Mouse (Mus musculus): ENCODE results near the gene 2410137M14Rik. TPM values are rescaled to one million over a fixed set of nuclear protein-coding genes. Genes with fewer than 3 reads are reported as not detected.
A peak's percentile ranks its signal among the peaks of the same experiment; 100 is the strongest.

The 2410137M14Rik gene
- polyA plus RNA-seq, 1 experiment from 2014 or later = not detected

- Histone ChIP-seq H3K27me3 (replicated peaks; ENCODE audit: control insufficient read depth, insufficient read depth, low read length) (no peaks in the 10 kb centered on the region), H3K4me1 (replicated peaks; ENCODE audit: control insufficient read depth, insufficient read depth, low read length) (peaks cover 4% of the 10 kb centered on the region; the same call in 1 of the 2 replicates), H3K9me3 (ENCODE audit: control insufficient read depth) (no peaks in the 10 kb centered on the region), H3K9ac (ENCODE audit: low read depth, low read length) (no peak overlapping the region), H3K36me3 (ENCODE audit: control insufficient read depth, insufficient read depth) (peaks cover 23% of the 10 kb centered on the region), H3K4me3 (ENCODE audit: low read depth, low read length) (no peak overlapping the region), H3K4me2 (replicated peaks; ENCODE audit: low read depth) (no peak overlapping the region), H3K27ac (ENCODE audit: low read depth, low read length) (no peak overlapping the region)
- no peak for ATAC-seq
- TF ChIP-seq CTCF (IDR thresholded peaks at IDR 0.05; ENCODE audit: low read depth) = no peak
- 97% methylated on average over 1 of the region's 1 CpGs for WGBS
Observed at GRCm38 (mm10) chr17:36953062-36953461, 28.0 kb downstream of the 2410137M14Rik start.

DNA sequence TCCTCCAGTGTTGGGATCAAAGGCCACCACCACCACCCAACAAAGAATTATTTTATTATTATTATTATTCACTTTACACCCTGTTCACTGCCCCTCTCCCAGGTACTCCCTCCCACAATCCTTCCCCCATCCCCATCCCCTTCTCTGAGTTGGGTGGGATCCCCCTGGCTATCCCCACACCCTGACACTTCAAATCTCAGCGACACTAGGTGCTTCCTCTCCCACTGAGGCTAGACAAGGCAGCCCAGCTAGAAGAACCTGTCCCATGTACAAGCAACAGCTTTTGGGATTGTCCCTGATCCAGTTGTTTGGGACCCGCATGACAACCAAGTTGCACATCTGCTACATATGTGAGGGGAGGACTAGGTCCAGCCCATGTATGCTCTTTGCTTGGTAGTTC is 28.4 kb downstream of the 2410137M14Rik start:
- Histone ChIP-seq H3K27ac (ENCODE audit: low read depth, low read length) (no peak overlapping the region), H3K4me1 (replicated peaks; ENCODE audit: control insufficient read depth, insufficient read depth, low read length) (peaks cover 3% of the 10 kb centered on the region; the same call in 1 of the 2 replicates), H3K9ac (ENCODE audit: low read depth, low read length) (no peak overlapping the region), H3K36me3 (ENCODE audit: control insufficient read depth, insufficient read depth) (peaks cover 23% of the 10 kb centered on the region), H3K27me3 (replicated peaks; ENCODE audit: control insufficient read depth, insufficient read depth, low read length) (no peaks in the 10 kb centered on the region), H3K4me2 (replicated peaks; ENCODE audit: low read depth) (no peak overlapping the region), H3K4me3 (ENCODE audit: low read depth, low read length) (no peak overlapping the region), H3K9me3 (ENCODE audit: control insufficient read depth) (no peaks in the 10 kb centered on the region)
- ATAC-seq = no peak
- 88% methylated on average over 2 of the region's 2 CpGs for WGBS
- no peak for TF ChIP-seq CTCF (IDR thresholded peaks at IDR 0.05; ENCODE audit: low read depth)

DNA sequence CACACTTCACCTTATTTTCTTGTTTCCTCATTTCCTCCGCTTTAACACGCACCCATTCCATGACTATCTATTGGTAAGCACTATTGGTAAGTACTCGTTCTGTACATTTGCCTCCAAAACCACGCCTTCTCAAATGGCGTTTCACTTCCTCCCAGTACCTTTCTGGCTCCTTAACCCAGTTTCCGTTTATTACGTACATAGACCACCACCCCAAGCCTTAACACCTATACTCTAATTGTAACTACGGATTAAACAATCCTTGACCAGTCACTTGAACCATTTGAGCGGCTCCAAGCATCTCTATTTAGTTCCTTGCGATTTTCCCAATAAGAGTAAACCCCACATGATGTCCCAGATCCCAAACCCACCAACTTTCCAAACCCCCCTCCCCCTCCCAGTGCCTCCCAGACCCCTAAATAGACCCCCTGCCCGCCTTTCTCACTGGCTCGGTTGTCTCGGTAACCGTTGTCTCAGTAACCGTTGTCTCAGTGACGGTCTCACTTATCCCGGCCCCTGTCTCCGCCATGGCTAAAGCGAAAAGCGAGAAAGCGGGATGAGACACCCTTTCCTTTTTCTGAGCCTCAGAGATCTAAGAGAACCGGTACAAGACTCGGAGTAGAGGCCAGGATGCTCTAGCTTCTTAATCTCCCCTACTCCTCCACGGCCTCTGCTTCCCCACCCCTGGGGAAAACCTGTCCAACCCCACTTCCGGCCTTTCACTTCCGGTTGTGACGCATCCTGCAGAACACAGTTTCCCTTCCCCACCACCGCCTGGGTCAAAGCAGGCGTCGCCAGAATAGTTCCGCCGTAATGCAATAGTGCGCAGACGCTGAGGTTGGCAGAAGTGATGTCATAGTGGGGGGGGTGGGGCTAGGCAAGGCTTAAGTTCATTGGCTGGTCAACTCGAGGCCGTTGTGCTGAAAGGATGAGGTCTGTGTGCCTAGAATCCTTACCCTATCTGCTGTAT is 29.8 kb downstream of the 2410137M14Rik start, which contains the start of gene Ppp1r11:
TSS of gene Ppp1r11 (minus strand) at position 761 of the 967 bp plus-strand sequence.
- Histone ChIP-seq H3K4me3 (ENCODE audit: low read depth, low read length) (peak within 1 kb of the TSS; percentile 76), H3K4me1 (replicated peaks; ENCODE audit: control insufficient read depth, insufficient read depth, low read length) (no peaks in the 10 kb centered on the region), H3K27ac (ENCODE audit: low read depth, low read length) (peak within 1 kb of the TSS; percentile 70; the same call in 1 of the 2 replicates), H3K9me3 (ENCODE audit: control insufficient read depth) (no peaks in the 10 kb centered on the region), H3K4me2 (replicated peaks; ENCODE audit: low read depth) (peak within 1 kb of the TSS; percentile 71), H3K36me3 (ENCODE audit: control insufficient read depth, insufficient read depth) (peaks cover 23% of the 10 kb centered on the region), H3K9ac (ENCODE audit: low read depth, low read length) (peak within 1 kb of the TSS; percentile 61), H3K27me3 (replicated peaks; ENCODE audit: control insufficient read depth, insufficient read depth, low read length) (no peaks in the 10 kb centered on the region)
- WGBS = 2% methylated on average over 36 of the region's 36 CpGs
- peak; percentile 98 for ATAC-seq
- TF ChIP-seq CTCF (IDR thresholded peaks at IDR 0.05; ENCODE audit: low read depth) = 0 out of 2 replicates have a peak, but pooled peaks have one; percentile 7

GRCm38 (mm10) chr17:36949265-36949664 is 31.8 kb downstream of the 2410137M14Rik start:
- H3K27me3 ChIP-seq (replicated peaks; ENCODE audit: control insufficient read depth, insufficient read depth, low read length) = 0 out of 2 replicates have a peak, but pooled peaks cover 14% of the 10 kb centered on the region
- H3K4me3 ChIP-seq (ENCODE audit: low read depth, low read length) = no peak overlapping the region
- no peaks in the 10 kb centered on the region for H3K9me3 ChIP-seq (ENCODE audit: control insufficient read depth)
- peaks cover 17% of the 10 kb centered on the region for H3K36me3 ChIP-seq (ENCODE audit: control insufficient read depth, insufficient read depth)
- 91% methylated on average over 8 of the region's 8 CpGs for WGBS
- no peak overlapping the region for H3K9ac ChIP-seq (ENCODE audit: low read depth, low read length)
- H3K4me2 ChIP-seq (replicated peaks; ENCODE audit: low read depth) = no peak overlapping the region
- no peak for ATAC-seq
- no peaks in the 10 kb centered on the region for H3K4me1 ChIP-seq (replicated peaks; ENCODE audit: control insufficient read depth, insufficient read depth, low read length)
- TF ChIP-seq CTCF (IDR thresholded peaks at IDR 0.05; ENCODE audit: low read depth) = no peak
- H3K27ac ChIP-seq (ENCODE audit: low read depth, low read length) = peak overlapping the region; percentile 35; the same call in 1 of the 2 replicates

DNA sequence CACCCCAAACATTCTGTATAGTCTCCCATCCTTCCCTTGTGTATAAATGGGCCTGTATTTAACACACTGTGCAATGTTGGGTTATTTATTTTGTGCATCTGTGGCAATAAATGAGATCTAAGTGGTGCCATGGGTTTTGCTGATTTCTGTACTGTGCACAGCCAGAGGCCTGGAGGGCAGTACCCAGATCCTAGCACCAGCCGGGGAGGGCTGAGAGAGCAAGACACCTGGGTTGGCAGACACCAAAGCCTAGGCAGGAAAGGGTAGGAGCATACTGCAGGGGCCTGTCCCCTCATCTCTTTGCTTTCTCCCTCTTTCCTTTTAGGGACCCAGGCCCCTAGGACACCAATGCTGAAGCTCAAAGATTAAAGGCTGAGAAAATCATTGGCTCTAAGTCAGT is 32.8 kb downstream of the 2410137M14Rik start:
- TF ChIP-seq CTCF (IDR thresholded peaks at IDR 0.05; ENCODE audit: low read depth) = no peak
- Histone ChIP-seq H3K4me2 (replicated peaks; ENCODE audit: low read depth) (no peak overlapping the region), H3K9ac (ENCODE audit: low read depth, low read length) (no peak overlapping the region), H3K4me3 (ENCODE audit: low read depth, low read length) (no peak overlapping the region), H3K36me3 (ENCODE audit: control insufficient read depth, insufficient read depth) (peaks cover 12% of the 10 kb centered on the region; the same call in 1 of the 2 replicates), H3K9me3 (ENCODE audit: control insufficient read depth) (no peaks in the 10 kb centered on the region), H3K27me3 (replicated peaks; ENCODE audit: control insufficient read depth, insufficient read depth, low read length) (peaks cover 24% of the 10 kb centered on the region), H3K4me1 (replicated peaks; ENCODE audit: control insufficient read depth, insufficient read depth, low read length) (no peaks in the 10 kb centered on the region), H3K27ac (ENCODE audit: low read depth, low read length) (no peak overlapping the region)
- ATAC-seq = no peak
- 71% methylated on average over 1 of the region's 1 CpGs for WGBS
